Mouse (Mus musculus) left cerebral cortex, postnatal 10 days (tissue): ENCODE measurements around the gene Acer3. TPM values are rescaled to one million over a fixed set of nuclear protein-coding genes. Genes with fewer than 3 reads are reported as not detected.
A peak's percentile ranks its signal among the peaks of the same experiment; 100 is the strongest.

Experiments used
- DNase-seq, 2 experiments: peaks; one replicate each; pipeline ENCODE4 v3.0.0; 2021 to 2022; ENCODE audit warnings: low spot score in 2 of 2, mixed read lengths in 1 of 2; ENCODE audit errors: extremely low spot score in 1 of 2
- intact Hi-C: fragments of 180-260 bp; cut with DNase I; formaldehyde crosslinking; loops from one replicate; pipeline ENCODE4 v1.15.1; 2025
- total RNA-seq, 2 experiments: library from RNA; stranded (reverse); gene quantifications; 2 replicates each; pipeline ENCODE4 v1.2.3; 2021

The Acer3 gene
- total RNA-seq, 2 experiments from 2014 or later, result 14.5 to 16.1 TPM

DNA sequence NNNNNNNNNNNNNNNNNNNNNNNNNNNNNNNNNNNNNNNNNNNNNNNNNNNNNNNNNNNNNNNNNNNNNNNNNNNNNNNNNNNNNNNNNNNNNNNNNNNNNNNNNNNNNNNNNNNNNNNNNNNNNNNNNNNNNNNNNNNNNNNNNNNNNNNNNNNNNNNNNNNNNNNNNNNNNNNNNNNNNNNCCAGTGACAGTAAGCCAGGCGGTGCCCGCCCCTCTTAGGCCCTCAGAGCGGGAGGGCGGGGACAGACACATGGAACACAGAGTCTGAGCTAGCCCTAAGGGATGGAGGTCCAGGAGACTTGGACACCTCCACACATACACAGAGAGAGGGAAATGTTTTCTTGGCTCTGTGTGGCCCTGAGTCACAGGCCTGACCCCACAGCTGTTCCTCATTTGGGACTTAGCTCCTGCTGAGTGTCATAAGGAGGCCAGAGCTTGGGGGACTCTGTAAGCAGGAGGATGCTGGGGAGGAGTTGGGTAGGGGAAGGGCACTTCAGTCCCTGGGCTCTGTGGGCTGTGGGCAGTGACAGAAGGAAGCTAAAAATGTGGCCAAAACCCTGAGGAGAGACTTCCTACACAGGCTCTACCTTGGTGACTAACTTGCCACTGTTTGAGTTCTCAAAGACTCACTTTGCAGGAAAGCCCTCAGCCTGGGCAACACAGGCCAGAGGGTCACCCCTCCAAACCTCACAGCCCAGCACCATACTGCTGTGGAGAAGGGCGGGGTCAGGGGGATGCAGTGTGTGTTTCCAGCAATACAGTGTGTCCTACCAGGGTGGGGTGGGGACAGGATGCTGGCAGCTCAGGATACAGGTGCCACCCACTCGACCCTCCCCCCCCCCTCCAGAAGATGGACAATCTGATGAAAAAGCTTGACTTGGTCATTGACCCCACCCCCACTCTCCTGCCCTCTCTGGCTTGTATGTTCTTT lies 149.6 kb downstream of the Acer3 start:
- no peak for DNase-seq

DNA sequence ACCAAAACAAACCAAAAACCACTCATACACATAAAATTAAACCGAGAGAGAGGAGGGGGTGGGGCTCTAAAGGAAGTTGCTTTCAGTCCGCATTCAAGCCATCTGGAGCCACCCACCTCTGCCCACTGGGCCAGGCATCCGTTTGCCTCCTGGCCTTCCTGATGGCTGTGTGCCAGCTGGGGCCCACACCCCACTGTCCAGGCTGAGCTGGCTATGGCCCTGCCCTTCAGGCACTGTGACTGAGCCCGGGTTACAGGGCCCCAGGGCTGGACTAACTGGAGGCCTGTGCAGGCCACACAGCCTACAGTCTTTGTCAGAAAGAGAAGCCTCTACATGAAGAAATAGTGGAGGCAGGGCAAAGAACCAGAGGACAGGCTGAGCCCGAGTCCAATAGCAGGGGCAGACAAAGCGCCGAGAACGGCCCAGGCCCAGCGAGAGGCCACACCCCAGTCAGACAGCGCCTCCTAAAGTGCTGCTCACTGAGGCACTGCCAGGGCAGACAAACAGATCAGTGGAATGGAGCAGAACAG lies 155.9 kb downstream of the Acer3 start:
- DNase-seq, result peak in 1 of 2 experiments; percentile 48
- intact Hi-C loops, result no loop called here

More for the DNA sequence above, 149.6 kb downstream of the Acer3 start:
- intact Hi-C loops, result no loop called here

DNA sequence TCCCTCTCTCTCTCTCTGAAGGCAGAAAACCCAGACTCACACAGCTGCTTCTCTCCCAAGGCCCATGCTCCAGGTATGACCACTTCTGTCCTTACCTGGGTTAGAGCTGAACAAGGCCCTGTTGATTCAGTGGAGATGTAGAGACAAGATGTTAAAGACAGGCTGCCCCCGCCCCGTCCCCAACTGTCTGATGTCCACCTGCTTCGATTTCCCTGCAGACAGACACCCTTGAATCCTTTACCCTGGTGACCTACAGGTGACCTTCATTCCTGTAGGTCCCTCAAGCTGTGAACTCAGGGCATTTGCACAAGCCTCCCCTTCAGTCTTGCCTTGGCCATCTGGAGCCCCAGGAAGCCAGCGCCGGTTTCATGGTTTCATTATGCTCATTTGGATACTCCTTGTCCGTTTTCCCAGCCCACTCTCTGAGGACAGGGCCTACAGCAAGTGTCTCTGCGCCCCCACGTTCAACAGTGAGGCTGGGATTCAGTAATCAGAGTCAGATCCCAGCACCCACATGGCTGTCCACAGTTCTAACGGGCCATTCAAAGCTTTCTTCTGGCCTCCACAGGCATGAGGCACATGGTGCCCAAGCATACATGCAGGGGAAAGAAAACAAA lies 156.5 kb downstream of the Acer3 start:
- peak in 1 of 2 experiments; percentile 17 for DNase-seq
- intact Hi-C loops, result no loop called here

DNA sequence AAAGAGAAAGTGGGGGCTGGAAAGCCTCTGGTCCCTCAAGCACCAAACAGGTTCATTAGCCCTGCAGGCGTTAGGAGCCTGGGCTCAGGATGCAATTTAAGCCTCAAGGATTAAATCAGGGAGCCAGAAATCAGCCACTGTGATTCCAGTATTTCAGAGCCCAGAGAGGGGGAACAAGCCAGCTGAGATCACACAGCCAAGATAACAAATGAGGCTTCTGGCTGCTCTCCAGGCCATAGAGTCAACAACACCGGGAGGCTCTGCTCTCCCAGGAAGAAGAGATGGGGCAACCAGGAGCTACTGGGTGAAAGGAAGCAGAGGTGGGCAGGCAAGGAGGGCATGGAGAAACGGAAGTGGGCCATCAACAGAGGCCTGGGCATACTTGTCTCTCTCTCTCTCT lies 157.3 kb downstream of the Acer3 start:
- peak in 1 of 2 experiments; percentile 17 for DNase-seq
- intact Hi-C loops, result no loop called here

DNA sequence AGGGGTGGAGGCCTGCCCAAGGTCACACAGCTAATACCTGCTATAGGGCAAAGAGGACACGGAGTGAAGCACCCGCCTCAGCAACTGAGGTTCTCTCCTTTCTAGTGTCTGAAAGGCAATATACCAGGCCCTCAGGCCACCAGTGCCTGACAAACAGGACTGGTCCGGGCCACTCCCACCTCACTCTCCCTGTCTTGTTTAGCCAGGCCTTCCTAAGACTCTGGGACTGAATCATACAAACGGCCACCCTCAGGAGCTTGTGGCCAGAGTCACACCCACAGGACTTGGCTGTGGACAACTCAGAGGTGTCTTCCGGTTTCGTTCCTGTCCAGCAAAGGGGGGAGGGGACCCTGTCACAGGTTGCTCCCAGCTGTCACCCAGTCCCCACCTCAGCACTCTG lies 158.8 kb downstream of the Acer3 start:
- peak in 1 of 2 experiments; percentile 15 for DNase-seq
- intact Hi-C loops, result no loop called here

DNA sequence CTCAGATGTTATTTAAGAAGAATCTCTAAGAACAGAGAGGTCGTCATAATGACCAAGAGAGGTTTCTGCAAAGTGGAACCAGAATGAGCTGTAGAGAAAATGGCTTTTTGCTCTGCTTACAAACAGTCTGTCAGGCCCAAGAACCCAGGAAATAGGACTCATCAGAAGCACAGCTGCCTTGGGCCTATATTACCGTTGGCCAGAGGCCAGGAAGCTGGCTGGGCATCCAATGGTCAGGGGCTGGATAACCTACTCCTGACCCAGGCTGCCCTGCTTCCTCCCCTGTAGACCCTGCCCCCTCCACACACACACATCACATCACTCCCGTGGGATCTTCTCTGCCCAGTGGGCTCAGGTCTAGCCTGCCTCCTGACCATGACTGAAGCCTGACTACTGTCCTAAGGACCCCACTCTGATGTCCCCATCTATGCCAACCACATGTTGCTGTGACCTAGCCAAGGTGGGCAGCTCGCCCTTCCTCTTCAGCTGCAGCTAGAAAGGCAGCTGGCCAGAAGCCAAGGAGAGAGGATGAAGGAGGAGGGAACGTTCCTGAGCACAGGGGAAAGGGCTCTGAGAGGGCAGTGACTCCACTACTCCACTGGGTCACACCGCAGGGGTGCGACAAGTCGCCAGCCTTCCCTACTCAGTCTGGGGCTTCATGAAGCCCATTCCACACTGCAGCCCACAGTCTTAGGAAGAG lies 160.8 kb downstream of the Acer3 start:
- intact Hi-C loops, result no loop called here

DNA sequence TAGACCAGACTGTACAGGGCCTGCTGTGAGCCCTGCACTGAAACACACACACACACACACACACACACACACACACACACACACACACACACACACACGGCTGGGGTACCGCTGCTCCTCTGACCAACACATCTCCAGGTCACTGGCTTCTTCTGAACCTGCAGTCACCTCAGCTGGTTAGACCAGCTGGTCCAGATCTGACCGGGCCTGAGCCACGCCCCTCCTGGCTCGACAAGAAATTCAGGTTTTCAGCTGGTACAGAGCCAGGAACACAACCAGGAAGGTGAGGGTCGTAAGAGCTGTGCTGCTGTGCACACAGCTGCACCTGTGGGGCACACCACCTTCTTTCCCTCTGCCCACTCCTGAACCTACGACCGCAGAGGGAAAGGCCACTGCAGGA lies 162.5 kb downstream of the Acer3 start:
- intact Hi-C loops, result loop anchor here (5.0 kb wide), 2 partner anchors 34 to 184 kb away; no protein-coding TSS in a partner anchor
- DNase-seq, result no peak

More for the DNA sequence above, 160.8 kb downstream of the Acer3 start:
- DNase-seq, result peak in 1 of 2 experiments; percentile 61

DNA sequence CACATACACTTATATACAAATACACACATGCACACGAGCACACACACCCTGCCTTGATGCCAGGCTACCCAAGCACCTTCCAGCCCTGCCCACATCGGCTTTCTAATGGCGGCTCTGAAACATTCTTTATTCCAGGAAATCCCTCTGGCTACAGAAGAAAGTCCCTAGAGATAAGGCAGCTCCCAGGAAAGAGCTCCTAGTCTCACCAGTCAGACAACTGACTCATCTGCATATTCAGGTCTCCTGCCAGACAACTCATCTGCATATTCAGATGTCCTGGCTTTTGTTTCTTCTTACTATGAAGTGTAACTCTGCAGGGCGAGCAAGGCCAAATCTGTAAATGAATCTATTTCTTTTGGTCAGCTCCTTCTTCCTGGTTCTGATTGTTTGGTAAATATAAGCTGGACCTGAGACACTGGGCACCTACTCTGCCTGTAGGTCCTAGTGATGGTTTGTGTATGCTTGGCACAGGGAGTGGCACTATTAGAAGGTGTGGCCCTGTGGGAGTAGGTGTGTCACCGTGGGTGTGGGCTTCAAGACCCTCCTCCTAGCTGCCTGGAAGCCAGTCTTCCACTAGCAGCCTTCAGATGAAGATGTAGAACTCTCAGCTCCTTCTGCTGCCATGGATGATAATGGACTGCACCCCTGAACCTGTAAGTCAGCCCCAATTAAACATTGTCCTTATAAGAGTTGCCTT lies 163.2 kb downstream of the Acer3 start:
- no peak for DNase-seq
- intact Hi-C loops, result loop anchor here (5.0 kb wide), 2 partner anchors 35 to 185 kb away; no protein-coding TSS in a partner anchor

Other genes starting within 250 kb of the Acer3 start
- 10 to 100 TPM; 16.5 to 16.7 TPM for gene Myo7a, start 201.7 kb downstream of the Acer3 start, total RNA-seq
- 1 to 10 TPM in 1 of 2 experiments, under 1 TPM in 1; 0.56 to 1.2 TPM for gene Omp, start 175.7 kb downstream of the Acer3 start, total RNA-seq
- 10 to 100 TPM; 46.4 to 46.6 TPM for gene Capn5, start 142.9 kb downstream of the Acer3 start, total RNA-seq
- gene B3gnt6, start 121.7 kb downstream of the Acer3 start, total RNA-seq, result under 1 TPM; 0.24 to 0.28 TPM
- gene Tsku, start 40.1 kb upstream of the Acer3 start, total RNA-seq, result 1 to 10 TPM; 4.2 to 5.5 TPM
- not detected for gene Gucy2d, start 119.2 kb upstream of the Acer3 start, total RNA-seq
- 1 to 10 TPM; 2.8 to 4.3 TPM for gene Lrrc32, start 168.1 kb upstream of the Acer3 start, total RNA-seq